Mouse (Mus musculus) midbrain, embryonic 11.5 days (tissue): ENCODE results near the gene Ggt5. TPM values are rescaled to one million over a fixed set of nuclear protein-coding genes. Genes with fewer than 3 reads are reported as not detected.

ENCODE experiments used
- ATAC-seq: fragments of 200-750 bp; cut with Nextera tagmentation; 2 replicates; pipeline ENCODE4 v1.8.0; 2017; ENCODE audit warnings: moderate TSS enrichment, moderate library complexity; ENCODE audit not compliant: low FRiP score
- DNase-seq: peaks from one replicate; pipeline ENCODE4 v3.0.0; 2015; ENCODE audit warnings: low spot score; ENCODE audit errors: missing footprints
- H3K27ac ChIP-seq: fragments of 300-500 bp; sonication (generic); 2 replicates; pipeline ENCODE4 v1.5.1; 2014; ENCODE audit warnings: low read depth, low read length
- H3K27me3 ChIP-seq: fragments of 300-500 bp; sonication (generic); 2 replicates; pipeline ENCODE4 v1.6.1; 2014; ENCODE audit warnings: mild to moderate bottlenecking, low read length, moderate library complexity, mixed read lengths; ENCODE audit not compliant: control insufficient read depth, insufficient read depth
- H3K36me3 ChIP-seq: fragments of 300-500 bp; sonication (generic); 2 replicates; pipeline ENCODE4 v1.6.1; 2014; ENCODE audit warnings: mild to moderate bottlenecking, low read length, moderate library complexity, mixed read lengths; ENCODE audit not compliant: control insufficient read depth, insufficient read depth
- H3K4me1 ChIP-seq: fragments of 300-500 bp; sonication (generic); 2 replicates; pipeline ENCODE4 v1.6.1; 2014; ENCODE audit warnings: low read length; ENCODE audit not compliant: control insufficient read depth, insufficient read depth
- H3K4me2 ChIP-seq: fragments of 300-500 bp; sonication (generic); 2 replicates; pipeline ENCODE4 v1.6.1; 2014; ENCODE audit warnings: mild to moderate bottlenecking, moderate library complexity
- H3K4me3 ChIP-seq: fragments of 300-500 bp; sonication (generic); 2 replicates; pipeline ENCODE4 v1.5.1; 2014; ENCODE audit warnings: low read depth, low read length
- H3K9ac ChIP-seq: fragments of 300-500 bp; sonication (generic); 2 replicates; pipeline ENCODE4 v1.6.1; 2014; ENCODE audit warnings: low read length
- H3K9me3 ChIP-seq: fragments of 300-500 bp; sonication (generic); 2 replicates; pipeline ENCODE4 v1.6.1; 2016; ENCODE audit warnings: low read length; ENCODE audit not compliant: control insufficient read depth
- WGBS: fragments of 180-500 bp; shearing (Covaris S2); extraction: QIAGEN DNeasy Blood & Tissue Kit; methylation state at CpG from one replicate; pipeline ENCODE4 v1.1.7; 2014; 5-methylcytosine and 5-hydroxymethylcytosine counted together
- polyA plus RNA-seq: library from polyadenylated mRNA; unstranded; fragments of >200 nt; fragmentation: Nextera tagmentation; extraction: Ambion mirVana; gene quantifications from 2 replicates; pipeline ENCODE4 v1.2.1, GENCODE M21; 2014

The Ggt5 gene
- polyA plus RNA-seq, 1 experiment from 2014 or later, result 0.29 TPM

- DNase-seq (peak; percentile 53), ATAC-seq (peak; percentile 34; the same call in 1 of the 2 replicates)
- Histone ChIP-seq H3K27me3 (no peaks in the 10 kb centered on the region), H3K27ac (no peak overlapping the region), H3K4me3 (no peak overlapping the region), H3K4me2 (no peak overlapping the region), H3K36me3 (no peaks in the 10 kb centered on the region), H3K9me3 (no peaks in the 10 kb centered on the region), H3K9ac (no peak overlapping the region), H3K4me1 (no peaks in the 10 kb centered on the region)
- WGBS, result 92% methylated on average over 10 of the region's 12 CpGs
These were observed 47.1 kb downstream of the Ggt5 start for GRCm38 (mm10) chr10:75636084-75636786.

DNA sequence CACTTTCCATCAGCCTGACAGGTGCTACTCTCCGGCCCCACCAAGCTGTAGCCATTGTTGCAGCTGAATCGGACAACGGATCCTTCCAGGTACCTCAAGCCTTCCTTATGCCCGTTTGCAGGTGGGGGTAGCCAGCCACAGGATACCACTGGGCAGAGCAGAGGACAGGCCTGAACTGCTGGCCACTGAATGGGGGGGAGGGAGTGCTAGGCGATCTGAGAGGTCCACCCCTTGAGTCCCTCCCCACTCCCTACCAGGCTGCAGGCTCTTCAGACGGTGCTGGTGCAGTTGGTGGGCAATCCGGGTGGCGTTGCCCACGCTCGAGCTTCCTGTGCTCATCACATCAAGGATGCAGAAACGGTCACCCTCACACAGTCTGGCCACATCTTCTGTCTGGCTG is 48.6 kb downstream of the Ggt5 start:
- H3K9me3 ChIP-seq, result no peaks in the 10 kb centered on the region
- no peak overlapping the region for H3K27ac ChIP-seq
- no peak overlapping the region for H3K4me3 ChIP-seq
- DNase-seq, result peak; percentile 66
- no peaks in the 10 kb centered on the region for H3K4me1 ChIP-seq
- no peak overlapping the region for H3K9ac ChIP-seq
- H3K36me3 ChIP-seq, result no peaks in the 10 kb centered on the region
- 89% methylated on average over 11 of the region's 11 CpGs for WGBS
- ATAC-seq, result no peak
- H3K27me3 ChIP-seq, result no peaks in the 10 kb centered on the region
- no peak overlapping the region for H3K4me2 ChIP-seq

- H3K4me2 ChIP-seq, result no peak overlapping the region
- WGBS, result 89% methylated on average over 7 of the region's 7 CpGs
- no peak for ATAC-seq
- 0 out of 2 replicates have a peak, but pooled peaks cover 2% of the 10 kb centered on the region for H3K36me3 ChIP-seq
- no peak overlapping the region for H3K9ac ChIP-seq
- no peaks in the 10 kb centered on the region for H3K9me3 ChIP-seq
- H3K27ac ChIP-seq, result no peak overlapping the region
- peak; percentile 72 for DNase-seq
- H3K4me3 ChIP-seq, result no peak overlapping the region
- H3K27me3 ChIP-seq, result no peaks in the 10 kb centered on the region
- H3K4me1 ChIP-seq, result peaks cover 11% of the 10 kb centered on the region; the same call in 1 of the 2 replicates
These were observed 52.6 kb downstream of the Ggt5 start for GRCm38 (mm10) chr10:75641721-75642222.

DNA sequence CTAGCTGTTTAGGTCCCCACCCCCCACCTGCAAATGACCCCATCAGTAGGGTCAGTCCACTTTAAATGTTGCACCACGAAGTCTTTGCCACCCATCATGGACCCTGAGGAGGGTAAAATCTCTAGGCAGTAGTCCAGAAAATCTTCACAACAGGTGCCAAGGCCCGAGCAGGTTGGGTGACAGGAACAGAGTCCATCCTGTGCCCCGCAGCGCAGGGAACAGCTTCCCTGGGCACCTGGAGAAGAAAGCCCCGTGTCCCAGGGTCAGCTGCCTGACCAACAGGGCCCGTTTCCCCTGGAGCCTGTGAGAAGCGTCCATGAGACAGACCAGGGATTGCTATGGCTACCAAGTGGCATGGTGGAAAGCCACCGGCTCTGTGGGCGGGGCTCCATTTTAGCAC is 53.3 kb downstream of the Ggt5 start:
- H3K4me2 ChIP-seq, result no peak overlapping the region
- peaks cover 11% of the 10 kb centered on the region; the same call in 1 of the 2 replicates for H3K4me1 ChIP-seq
- H3K9ac ChIP-seq, result no peak overlapping the region
- no peak overlapping the region for H3K27ac ChIP-seq
- DNase-seq, result no peak
- no peak overlapping the region for H3K4me3 ChIP-seq
- H3K9me3 ChIP-seq, result no peaks in the 10 kb centered on the region
- no peaks in the 10 kb centered on the region for H3K27me3 ChIP-seq
- 0 out of 2 replicates have a peak, but pooled peaks cover 2% of the 10 kb centered on the region for H3K36me3 ChIP-seq
- 80% methylated on average over 9 of the region's 9 CpGs for WGBS
- no peak for ATAC-seq

DNA sequence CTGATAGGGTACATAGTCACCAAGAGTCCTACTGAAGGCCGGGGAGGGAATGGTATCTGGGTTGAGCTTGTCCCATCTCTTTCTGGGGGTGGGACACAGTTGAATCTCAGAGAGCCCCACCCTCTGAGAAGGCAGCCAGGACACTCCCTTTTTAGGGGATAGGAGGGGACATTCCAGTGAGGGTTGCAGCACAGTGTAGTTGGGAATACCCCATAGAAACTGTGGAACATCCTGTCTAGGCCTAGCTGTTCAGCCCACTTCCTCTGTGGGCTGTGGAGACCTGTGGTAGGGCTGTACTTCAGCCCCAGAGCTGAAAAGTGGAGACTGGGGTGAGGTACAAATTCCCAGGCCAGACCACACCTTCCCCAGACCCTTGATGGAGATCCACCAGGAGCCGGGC is 53.8 kb downstream of the Ggt5 start:
- DNase-seq (no peak), ATAC-seq (no peak)
- H3K9me3 ChIP-seq, result no peaks in the 10 kb centered on the region
- H3K4me1 ChIP-seq, result peaks cover 11% of the 10 kb centered on the region; the same call in 1 of the 2 replicates
- peaks cover 2% of the 10 kb centered on the region; the same call in 1 of the 2 replicates for H3K36me3 ChIP-seq
- H3K27me3 ChIP-seq, result no peaks in the 10 kb centered on the region
- H3K4me3 ChIP-seq, result no peak overlapping the region
- no peak overlapping the region for H3K4me2 ChIP-seq
- no peak overlapping the region for H3K27ac ChIP-seq
- no peak overlapping the region; the same call in 1 of the 2 replicates for H3K9ac ChIP-seq
- 88% methylated on average over 2 of the region's 2 CpGs for WGBS

GRCm38 (mm10) chr10:75643741-75644343 is 54.7 kb downstream of the Ggt5 start, which contains the start of gene Susd2:
Gene Susd2, minus strand, starts transcription at chr10:75644008.
- peak within 1 kb of the TSS; percentile 16; the same call in 1 of the 2 replicates for H3K9ac ChIP-seq
- DNase-seq (peak; percentile 89), ATAC-seq (peak; percentile 77)
- H3K4me1 ChIP-seq, result peaks cover 11% of the 10 kb centered on the region; the same call in 1 of the 2 replicates
- peak within 1 kb of the TSS; percentile 36 for H3K4me2 ChIP-seq
- H3K9me3 ChIP-seq, result no peaks in the 10 kb centered on the region
- H3K27ac ChIP-seq, result 0 out of 2 replicates have a peak within 1 kb of the TSS, but pooled peaks have one; percentile 6
- H3K27me3 ChIP-seq, result no peaks in the 10 kb centered on the region
- H3K4me3 ChIP-seq, result peak within 1 kb of the TSS; percentile 13; the same call in 1 of the 2 replicates
- H3K36me3 ChIP-seq, result peaks cover 2% of the 10 kb centered on the region; the same call in 1 of the 2 replicates
- WGBS, result 3% methylated on average over 11 of the region's 11 CpGs

DNA sequence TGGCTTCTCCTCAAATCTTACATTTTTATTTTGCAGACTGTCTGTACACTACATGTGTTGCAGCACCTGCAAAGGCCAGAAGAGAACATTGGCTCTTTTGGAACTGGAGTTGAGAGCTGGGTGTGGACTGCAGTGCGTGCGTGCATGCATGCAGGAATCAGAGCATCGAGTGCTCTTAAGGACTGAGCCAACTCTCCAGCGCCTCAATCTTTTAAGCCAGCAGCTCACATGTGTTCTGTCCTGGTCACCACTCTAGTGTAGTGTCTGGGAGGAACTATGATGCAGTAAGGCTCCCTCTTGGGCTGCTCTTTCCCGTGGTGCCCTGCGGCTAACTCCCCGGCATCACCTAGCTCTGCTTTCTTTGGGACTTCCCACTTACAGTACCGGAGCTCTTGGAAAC is 56.5 kb downstream of the Ggt5 start:
- peaks cover 5% of the 10 kb centered on the region for H3K36me3 ChIP-seq
- H3K9me3 ChIP-seq, result no peaks in the 10 kb centered on the region
- no peak overlapping the region for H3K27ac ChIP-seq
- H3K9ac ChIP-seq, result no peak overlapping the region
- no peak overlapping the region for H3K4me2 ChIP-seq
- DNase-seq, result no peak
- no peak overlapping the region for H3K4me3 ChIP-seq
- peaks cover 11% of the 10 kb centered on the region; the same call in 1 of the 2 replicates for H3K4me1 ChIP-seq
- H3K27me3 ChIP-seq, result no peaks in the 10 kb centered on the region
- no peak for ATAC-seq
- WGBS, result 91% methylated on average over 8 of the region's 8 CpGs

DNA sequence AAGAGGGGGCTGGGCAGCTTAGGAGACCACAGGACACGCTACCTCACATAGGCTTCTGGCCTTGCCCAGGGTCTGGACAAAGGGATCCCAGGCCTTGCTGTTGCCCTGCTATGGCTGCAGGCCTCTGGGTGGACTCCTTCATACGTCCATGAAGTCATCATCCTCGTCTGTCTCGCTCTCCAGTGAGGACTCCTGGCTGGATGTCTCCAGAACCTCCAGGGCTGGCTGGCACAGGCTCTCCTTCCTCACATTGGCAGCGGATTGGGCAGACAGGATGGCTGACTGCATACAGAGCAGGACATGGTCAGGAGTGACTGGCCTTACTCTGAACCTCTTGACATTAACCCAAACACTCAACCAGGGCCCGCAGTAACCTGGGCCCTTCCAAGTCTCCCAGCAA is 57.3 kb downstream of the Ggt5 start:
- Histone ChIP-seq H3K9me3 (no peaks in the 10 kb centered on the region), H3K4me3 (no peak overlapping the region), H3K4me2 (no peak overlapping the region), H3K27ac (no peak overlapping the region), H3K36me3 (peaks cover 7% of the 10 kb centered on the region), H3K27me3 (no peaks in the 10 kb centered on the region), H3K4me1 (peaks cover 11% of the 10 kb centered on the region; the same call in 1 of the 2 replicates), H3K9ac (no peak overlapping the region)
- DNase-seq (peak; percentile 37), ATAC-seq (no peak)
- 97% methylated on average over 6 of the region's 6 CpGs for WGBS

DNA sequence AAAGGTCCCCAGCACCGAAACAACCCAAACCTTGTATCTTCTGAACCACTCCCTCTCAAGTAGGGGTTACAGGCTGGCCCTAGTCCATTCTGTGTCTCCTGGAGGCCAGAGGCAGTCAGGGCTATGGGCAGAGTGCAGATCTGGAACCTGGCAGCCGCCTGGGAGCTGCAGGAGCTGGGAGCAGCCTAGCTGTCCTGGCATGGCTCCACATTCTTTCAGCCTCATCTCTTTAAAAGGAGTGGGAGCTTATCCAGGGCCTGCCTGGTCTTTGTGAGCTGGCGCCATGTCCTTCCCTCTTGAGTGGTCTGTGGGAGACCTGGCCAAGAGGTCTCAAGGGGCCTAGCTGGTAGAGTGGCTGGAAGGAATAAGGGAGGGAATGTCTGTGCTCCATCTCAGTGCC is 58.2 kb downstream of the Ggt5 start:
- WGBS, result 90% methylated on average over 3 of the region's 3 CpGs
- Histone ChIP-seq H3K27ac (no peak overlapping the region), H3K27me3 (no peaks in the 10 kb centered on the region), H3K9ac (no peak overlapping the region), H3K4me2 (no peak overlapping the region), H3K36me3 (peaks cover 7% of the 10 kb centered on the region), H3K4me3 (no peak overlapping the region), H3K9me3 (no peaks in the 10 kb centered on the region), H3K4me1 (peaks cover 11% of the 10 kb centered on the region; the same call in 1 of the 2 replicates)
- DNase-seq (peak; percentile 37), ATAC-seq (no peak)
